Mouse (Mus musculus) heart, postnatal 0 days (tissue): Measurements from ENCODE around the gene Grm3. TPM values are rescaled to one million over a fixed set of nuclear protein-coding genes. Genes with fewer than 3 reads are reported as not detected.
A peak's percentile ranks its signal among the peaks of the same experiment; 100 is the strongest.

Source experiments
- ATAC-seq: fragments of 200-750 bp; cut with Nextera tagmentation; 2 replicates; pipeline ENCODE4 v1.8.0; 2017; ENCODE audit warnings: low read depth, moderate number of reproducible peaks, moderate library complexity; ENCODE audit not compliant: insufficient read depth
- DNase-seq: peaks from one replicate; pipeline ENCODE4 v3.0.0-alpha.2; 2016; ENCODE audit warnings: low spot score
- H3K27ac ChIP-seq: fragments of 300-500 bp; sonication (generic); 2 replicates; pipeline ENCODE4 v1.5.1; 2014; ENCODE audit warnings: low read depth, mild to moderate bottlenecking
- H3K27me3 ChIP-seq: fragments of 300-500 bp; sonication (generic); 2 replicates; pipeline ENCODE4 v1.6.1; 2014; ENCODE audit warnings: low read length, mixed read lengths; ENCODE audit not compliant: control insufficient read depth, insufficient read depth
- H3K36me3 ChIP-seq: fragments of 300-500 bp; sonication (generic); replicated peaks from 2 replicates; pipeline ENCODE4 v1.6.1; 2014; ENCODE audit warnings: low read length, mixed read lengths; ENCODE audit not compliant: control insufficient read depth, insufficient read depth
- H3K4me1 ChIP-seq: fragments of 300-500 bp; sonication (generic); 2 replicates; pipeline ENCODE4 v1.6.1; 2014; ENCODE audit warnings: antibody characterized with exemption; ENCODE audit not compliant: control insufficient read depth, insufficient read depth
- H3K4me2 ChIP-seq: fragments of 300-500 bp; sonication (generic); 2 replicates; pipeline ENCODE4 v1.6.1; 2014; ENCODE audit warnings: low read depth, mild to moderate bottlenecking, low read length, moderate library complexity
- H3K4me3 ChIP-seq: fragments of 300-500 bp; sonication (generic); 2 replicates; pipeline ENCODE4 v1.5.1; 2014; ENCODE audit warnings: low read depth, low read length
- H3K9ac ChIP-seq: fragments of 300-500 bp; sonication (generic); replicated peaks from 2 replicates; pipeline ENCODE4 v1.6.1; 2014; ENCODE audit warnings: low read depth, low read length, mixed read lengths
- H3K9me3 ChIP-seq: fragments of 300-500 bp; sonication (generic); replicated peaks from 2 replicates; pipeline ENCODE4 v1.6.1; 2016; ENCODE audit warnings: low read length; ENCODE audit not compliant: control insufficient read depth
- CTCF ChIP-seq: IDR thresholded peaks from 2 replicates; pipeline ENCODE4 v1.5.1; 2016; ENCODE audit warnings: antibody characterized with exemption, control low read depth, low read depth
- EP300 ChIP-seq: IDR thresholded peaks from 2 replicates; pipeline ENCODE4 v1.6.1; 2016; ENCODE audit warnings: antibody characterized with exemption, low read depth
- WGBS: fragments of 180-500 bp; shearing (Covaris S2); extraction: QIAGEN DNeasy Blood & Tissue Kit; methylation state at CpG from one replicate; pipeline ENCODE4 v1.1.7; 2014; 5-methylcytosine and 5-hydroxymethylcytosine counted together
- polyA plus RNA-seq: library from polyadenylated mRNA; unstranded; fragments of >200 nt; fragmentation: Nextera tagmentation; extraction: Ambion mirVana; gene quantifications from 2 replicates; pipeline ENCODE4 v1.2.1, GENCODE M21; 2015
- total RNA-seq: library from RNA; depleted of rRNA; stranded (reverse); fragments of >200 nt; gene quantifications from 2 replicates; pipeline ENCODE4 v1.2.3, GENCODE M21; 2014; ENCODE audit warnings: low replicate concordance

Gene Grm3
- total and polyA plus RNA-seq, 2 experiments from 2014 or later: 0.04 TPM; not detected in 1

- no peak overlapping the region for H3K27ac ChIP-seq
- DNase-seq (no peak), ATAC-seq (no peak)
- TF ChIP-seq EP300: no peak
- TF ChIP-seq CTCF: no peak
- no peaks in the 10 kb centered on the region for H3K36me3 ChIP-seq
- H3K27me3 ChIP-seq: no peaks in the 10 kb centered on the region
- no peaks in the 10 kb centered on the region for H3K9me3 ChIP-seq
- no peak overlapping the region for H3K4me3 ChIP-seq
- no peaks in the 10 kb centered on the region for H3K4me1 ChIP-seq
- 14% methylated on average over 5 of the region's 5 CpGs for WGBS
- no peak overlapping the region for H3K9ac ChIP-seq
- no peak overlapping the region for H3K4me2 ChIP-seq
These were observed 229.5 kb downstream of the Grm3 start for GRCm38 (mm10) chr5:9495456-9495855.

- DNase-seq (no peak), ATAC-seq (no peak)
- no peak overlapping the region for H3K27ac ChIP-seq
- no peaks in the 10 kb centered on the region for H3K36me3 ChIP-seq
- H3K9me3 ChIP-seq: no peaks in the 10 kb centered on the region
- H3K4me3 ChIP-seq: no peak overlapping the region
- H3K4me2 ChIP-seq: no peak overlapping the region
- H3K9ac ChIP-seq: no peak overlapping the region
- 68% methylated on average over 3 of the region's 3 CpGs for WGBS
- TF ChIP-seq CTCF: no peak
- TF ChIP-seq EP300: no peak
- no peaks in the 10 kb centered on the region for H3K27me3 ChIP-seq
- no peaks in the 10 kb centered on the region for H3K4me1 ChIP-seq
These were observed 247.4 kb downstream of the Grm3 start for GRCm38 (mm10) chr5:9477587-9477986.

GRCm38 (mm10) chr5:9453298-9453697, 271.7 kb downstream of the Grm3 start:
- ATAC-seq: no peak

GRCm38 (mm10) chr5:9449570-9449969, 275.4 kb downstream of the Grm3 start:
- no peak overlapping the region for H3K4me2 ChIP-seq
- no peak overlapping the region for H3K4me3 ChIP-seq
- DNase-seq (no peak), ATAC-seq (no peak)
- 58% methylated on average over 5 of the region's 5 CpGs for WGBS
- no peak overlapping the region for H3K9ac ChIP-seq
- H3K36me3 ChIP-seq: no peaks in the 10 kb centered on the region
- no peak overlapping the region for H3K27ac ChIP-seq
- no peaks in the 10 kb centered on the region for H3K27me3 ChIP-seq
- H3K4me1 ChIP-seq: no peaks in the 10 kb centered on the region
- no peak for TF ChIP-seq EP300
- TF ChIP-seq CTCF: no peak
- no peaks in the 10 kb centered on the region for H3K9me3 ChIP-seq

More at GRCm38 (mm10) chr5:9453298-9453697, 271.7 kb downstream of the Grm3 start:
- Histone ChIP-seq H3K4me2 (no peak overlapping the region), H3K36me3 (no peaks in the 10 kb centered on the region), H3K27ac (no peak overlapping the region), H3K9ac (no peak overlapping the region), H3K9me3 (no peaks in the 10 kb centered on the region), H3K4me3 (no peak overlapping the region), H3K27me3 (no peaks in the 10 kb centered on the region), H3K4me1 (no peaks in the 10 kb centered on the region)
- DNase-seq: no peak
- 83% methylated on average over 2 of the region's 2 CpGs for WGBS
- TF ChIP-seq EP300 (no peak), CTCF (no peak)

GRCm38 (mm10) chr5:9448931-9449330, 276.0 kb downstream of the Grm3 start:
- no peaks in the 10 kb centered on the region for H3K27me3 ChIP-seq
- H3K9me3 ChIP-seq: no peaks in the 10 kb centered on the region
- ATAC-seq (no peak), DNase-seq (no peak)
- TF ChIP-seq EP300 (no peak), CTCF (no peak)
- no peak overlapping the region for H3K4me2 ChIP-seq
- no peak overlapping the region for H3K27ac ChIP-seq
- H3K4me3 ChIP-seq: no peak overlapping the region
- H3K36me3 ChIP-seq: no peaks in the 10 kb centered on the region
- no peak overlapping the region for H3K9ac ChIP-seq
- H3K4me1 ChIP-seq: no peaks in the 10 kb centered on the region
- WGBS: 79% methylated on average over 6 of the region's 6 CpGs

- ATAC-seq: no peak
- no peak overlapping the region for H3K9ac ChIP-seq
- 3% methylated on average over 1 of the region's 1 CpGs for WGBS
These were observed 278.8 kb downstream of the Grm3 start for GRCm38 (mm10) chr5:9446146-9446545.

More at GRCm38 (mm10) chr5:9446146-9446545, 278.8 kb downstream of the Grm3 start:
- H3K4me2 ChIP-seq: no peak overlapping the region
- no peaks in the 10 kb centered on the region for H3K36me3 ChIP-seq
- H3K9me3 ChIP-seq: no peaks in the 10 kb centered on the region
- DNase-seq: peak; percentile 20
- H3K27me3 ChIP-seq: no peaks in the 10 kb centered on the region
- H3K4me1 ChIP-seq: no peaks in the 10 kb centered on the region
- no peak overlapping the region for H3K27ac ChIP-seq
- no peak overlapping the region for H3K4me3 ChIP-seq
- TF ChIP-seq EP300: no peak
- TF ChIP-seq CTCF: no peak
